Mouse (Mus musculus): Measurements from ENCODE around the gene Fjx1.

DNA sequence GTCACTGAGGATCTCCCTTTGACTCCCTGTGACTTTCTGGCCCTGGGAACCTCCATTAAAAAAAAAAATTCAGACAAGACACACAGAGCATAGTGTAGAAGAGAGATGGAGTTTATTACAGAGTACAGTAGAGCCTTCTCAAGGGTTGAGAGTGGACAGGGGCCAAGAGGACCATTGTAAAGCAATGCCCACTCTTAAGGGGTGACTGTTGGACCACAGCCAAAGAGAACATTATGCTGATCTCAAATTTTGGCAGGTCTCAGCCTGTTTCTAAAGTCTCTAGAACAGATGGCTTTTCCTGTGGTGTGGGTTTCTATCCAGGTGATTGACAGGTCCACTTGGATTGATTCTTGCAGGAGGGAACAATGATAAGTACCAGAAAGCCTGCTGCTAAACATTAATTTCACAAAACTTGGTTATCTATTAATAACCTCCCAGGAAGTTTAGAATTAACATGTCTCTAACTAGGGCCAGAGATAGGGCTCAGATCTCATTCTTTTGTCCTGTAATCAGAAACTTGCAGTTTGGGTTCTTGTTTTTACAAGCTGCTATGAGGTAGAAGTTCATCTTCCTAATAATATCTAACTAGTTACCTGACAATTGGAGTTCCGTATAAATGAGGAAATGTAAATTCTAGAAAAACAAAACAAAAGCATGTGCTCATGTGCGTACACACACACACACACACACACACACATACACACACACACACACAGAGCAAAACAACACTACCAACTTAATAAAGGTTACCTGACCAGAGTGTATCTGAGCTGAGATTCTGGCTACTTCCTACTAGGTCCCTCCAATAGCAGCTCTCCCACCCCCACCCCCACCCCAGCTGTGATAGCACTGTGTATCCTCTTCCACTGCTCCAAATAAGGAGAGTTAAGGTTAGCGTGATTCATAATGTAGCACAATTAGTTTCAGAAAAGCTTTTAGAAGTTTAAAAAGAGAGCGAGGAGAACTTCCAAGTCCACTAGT is 45.7 kb downstream of the Fjx1 start:
- no peak for TF ChIP-seq POLR2AphosphoS2 (IDR thresholded peaks at IDR 0.05; ENCODE audit: low read depth, low read length)
- TF ChIP-seq CTCF (conservative IDR thresholded peaks at IDR 0.05 in 1 of 2, IDR thresholded peaks at IDR 0.05 in 1 of 2; ENCODE audit: low read depth in 2 of 2, low read length in 2 of 2), result no peak
- no peak for TF ChIP-seq EP300 (IDR thresholded peaks at IDR 0.05; ENCODE audit: low read length)
- no peak for TF ChIP-seq POLR2A (IDR thresholded peaks at IDR 0.05; ENCODE audit: low read depth, low read length)
- no peak for TF ChIP-seq BHLHE40 (IDR thresholded peaks at IDR 0.05; ENCODE audit: low read depth, low read length)
- no peak for TF ChIP-seq TCF12 (IDR thresholded peaks at IDR 0.05; ENCODE audit: low read depth, low read length)
- no peak for TF ChIP-seq RCOR1 (conservative IDR thresholded peaks at IDR 0.05; ENCODE audit: low read depth, low read length)
- no peak for TF ChIP-seq SMC3 (IDR thresholded peaks at IDR 0.05; ENCODE audit: low read depth, low read length)

All from CH12.LX (cell line).